Mouse (Mus musculus): ENCODE results near the gene Pkd1. TPM values are rescaled to one million over a fixed set of nuclear protein-coding genes. Genes with fewer than 3 reads are reported as not detected.

Gene Pkd1
- polyA plus RNA-seq, 1 experiment from 2014 or later, result 27.6 TPM

DNA sequence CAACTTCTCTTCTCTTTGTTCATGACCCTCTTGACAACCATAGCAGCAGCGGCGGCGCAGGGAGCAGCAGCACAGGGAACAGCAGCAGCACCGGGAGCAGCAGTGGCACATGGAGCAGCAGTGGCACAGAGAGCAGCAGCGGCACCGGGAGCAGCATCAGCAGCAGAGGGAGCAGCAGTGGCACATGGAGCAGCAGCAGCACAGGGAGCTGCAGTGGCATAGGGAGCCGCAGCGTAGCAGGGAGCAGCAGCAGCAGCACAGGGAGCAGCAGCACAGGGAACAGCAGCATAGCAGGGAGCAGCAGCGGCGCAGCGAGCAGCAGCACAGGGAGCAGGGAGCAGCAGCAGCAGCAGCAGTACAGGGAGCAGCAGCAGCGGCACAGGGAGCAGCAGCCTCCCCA, 5.0 kb upstream of the Pkd1 start:
- Histone ChIP-seq H3K9me3 (ENCODE audit: control insufficient read depth, low read length) (no peaks in the 10 kb centered on the region), H3K36me3 (ENCODE audit: control insufficient read depth, insufficient read depth) (no peaks in the 10 kb centered on the region), H3K4me2 (ENCODE audit: low read length) (no peak overlapping the region), H3K4me3 (replicated peaks; ENCODE audit: low read length) (no peak overlapping the region), H3K4me1 (replicated peaks; ENCODE audit: control insufficient read depth, insufficient read depth, low read length) (peaks cover 11% of the 10 kb centered on the region; the same call in 1 of the 2 replicates), H3K27ac (ENCODE audit: low read length) (no peak overlapping the region), H3K9ac (replicated peaks; ENCODE audit: low read depth, low read length) (0 out of 2 replicates have a peak overlapping the region, but pooled peaks have one; percentile 25), H3K27me3 (replicated peaks; ENCODE audit: control insufficient read depth, insufficient read depth, low read length) (peaks cover 6% of the 10 kb centered on the region; the same call in 1 of the 2 replicates)
- 18% methylated on average over 12 of the region's 12 CpGs for WGBS
- peak; percentile 36; the same call in 1 of the 2 replicates for ATAC-seq

DNA sequence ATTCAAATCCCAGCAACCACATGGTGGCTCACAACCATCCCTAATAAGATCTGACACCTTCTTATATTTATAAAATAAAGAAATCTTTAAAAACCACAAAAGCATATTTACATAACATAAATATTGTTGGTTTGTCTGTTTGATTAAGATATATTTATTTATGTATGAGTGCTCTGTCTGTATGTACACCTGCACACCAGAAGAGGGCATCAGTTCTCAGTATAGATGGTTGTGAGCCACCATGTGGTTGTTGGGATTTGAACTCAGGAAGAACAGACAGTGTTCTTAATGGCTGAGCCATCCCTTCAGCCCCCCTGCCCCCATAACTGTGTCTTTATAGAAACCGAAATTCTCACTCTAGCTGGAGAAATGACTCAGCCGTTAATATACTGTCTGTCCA, 4.4 kb upstream of the Pkd1 start:
- no peak overlapping the region for H3K27ac ChIP-seq (ENCODE audit: low read length)
- peaks cover 11% of the 10 kb centered on the region; the same call in 1 of the 2 replicates for H3K4me1 ChIP-seq (replicated peaks; ENCODE audit: control insufficient read depth, insufficient read depth, low read length)
- no peaks in the 10 kb centered on the region for H3K9me3 ChIP-seq (ENCODE audit: control insufficient read depth, low read length)
- no peak overlapping the region for H3K9ac ChIP-seq (replicated peaks; ENCODE audit: low read depth, low read length)
- WGBS, result 90% methylated on average over 2 of the region's 2 CpGs
- H3K36me3 ChIP-seq (ENCODE audit: control insufficient read depth, insufficient read depth), result no peaks in the 10 kb centered on the region
- H3K27me3 ChIP-seq (replicated peaks; ENCODE audit: control insufficient read depth, insufficient read depth, low read length), result peaks cover 6% of the 10 kb centered on the region; the same call in 1 of the 2 replicates
- ATAC-seq, result no peak
- H3K4me3 ChIP-seq (replicated peaks; ENCODE audit: low read length), result no peak overlapping the region
- H3K4me2 ChIP-seq (ENCODE audit: low read length), result no peak overlapping the region

DNA sequence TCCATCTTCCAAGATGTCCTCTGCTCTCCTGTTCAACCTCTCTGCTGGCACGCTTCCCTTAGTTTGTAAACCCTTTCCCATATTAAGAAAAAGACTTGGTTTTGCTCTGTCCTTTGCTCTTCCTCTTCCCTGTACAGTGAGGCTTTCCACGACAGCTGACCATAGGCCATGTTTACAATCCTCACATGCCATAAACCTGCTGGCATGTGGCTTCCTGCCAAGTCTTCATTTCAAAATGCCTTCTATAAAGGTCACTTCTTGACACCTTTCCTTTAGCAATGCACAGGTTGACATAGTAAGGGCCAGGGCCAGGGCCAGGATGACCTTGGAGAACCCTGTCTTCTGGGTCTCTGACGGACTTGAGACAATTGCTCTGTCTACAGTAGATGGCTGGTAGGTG, 3.4 kb upstream of the Pkd1 start:
- Histone ChIP-seq H3K36me3 (ENCODE audit: control insufficient read depth, insufficient read depth) (no peaks in the 10 kb centered on the region), H3K27me3 (replicated peaks; ENCODE audit: control insufficient read depth, insufficient read depth, low read length) (peaks cover 6% of the 10 kb centered on the region; the same call in 1 of the 2 replicates)
- 80% methylated on average over 3 of the region's 3 CpGs for WGBS

DNA sequence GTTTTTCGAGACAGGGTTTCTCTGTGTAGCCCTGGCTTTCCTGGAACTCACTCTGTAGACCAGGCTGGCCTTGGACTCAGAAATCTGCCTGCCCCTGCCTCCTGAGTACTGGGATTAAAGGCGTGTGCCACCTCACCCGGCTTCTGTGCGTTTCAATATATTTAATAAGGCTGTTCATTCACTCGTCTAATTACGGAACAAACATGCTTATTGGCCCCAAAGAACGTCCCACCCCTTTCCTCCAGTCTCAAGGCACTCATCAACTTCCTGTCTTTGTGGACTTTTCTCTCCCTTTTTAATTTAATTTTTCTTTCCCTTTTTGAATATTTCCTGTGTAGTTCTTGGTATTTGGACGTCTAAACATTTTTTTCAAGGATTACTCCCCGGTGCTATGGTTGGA, 1.2 kb upstream of the Pkd1 start:
- Histone ChIP-seq H3K4me3 (replicated peaks; ENCODE audit: low read length) (no peak overlapping the region), H3K9ac (replicated peaks; ENCODE audit: low read depth, low read length) (no peak overlapping the region), H3K36me3 (ENCODE audit: control insufficient read depth, insufficient read depth) (no peaks in the 10 kb centered on the region), H3K27me3 (replicated peaks; ENCODE audit: control insufficient read depth, insufficient read depth, low read length) (peaks cover 6% of the 10 kb centered on the region; the same call in 1 of the 2 replicates), H3K9me3 (ENCODE audit: control insufficient read depth, low read length) (no peaks in the 10 kb centered on the region), H3K4me1 (replicated peaks; ENCODE audit: control insufficient read depth, insufficient read depth, low read length) (peaks cover 34% of the 10 kb centered on the region), H3K27ac (ENCODE audit: low read length) (no peak overlapping the region), H3K4me2 (ENCODE audit: low read length) (no peak overlapping the region)
- ATAC-seq, result no peak
- 19% methylated on average over 9 of the region's 9 CpGs for WGBS

More for the DNA sequence above, 3.4 kb upstream of the Pkd1 start:
- Histone ChIP-seq H3K4me1 (replicated peaks; ENCODE audit: control insufficient read depth, insufficient read depth, low read length) (peaks cover 17% of the 10 kb centered on the region), H3K27ac (ENCODE audit: low read length) (no peak overlapping the region), H3K4me3 (replicated peaks; ENCODE audit: low read length) (no peak overlapping the region), H3K9me3 (ENCODE audit: control insufficient read depth, low read length) (no peaks in the 10 kb centered on the region), H3K9ac (replicated peaks; ENCODE audit: low read depth, low read length) (no peak overlapping the region), H3K4me2 (ENCODE audit: low read length) (no peak overlapping the region)
- ATAC-seq, result no peak

DNA sequence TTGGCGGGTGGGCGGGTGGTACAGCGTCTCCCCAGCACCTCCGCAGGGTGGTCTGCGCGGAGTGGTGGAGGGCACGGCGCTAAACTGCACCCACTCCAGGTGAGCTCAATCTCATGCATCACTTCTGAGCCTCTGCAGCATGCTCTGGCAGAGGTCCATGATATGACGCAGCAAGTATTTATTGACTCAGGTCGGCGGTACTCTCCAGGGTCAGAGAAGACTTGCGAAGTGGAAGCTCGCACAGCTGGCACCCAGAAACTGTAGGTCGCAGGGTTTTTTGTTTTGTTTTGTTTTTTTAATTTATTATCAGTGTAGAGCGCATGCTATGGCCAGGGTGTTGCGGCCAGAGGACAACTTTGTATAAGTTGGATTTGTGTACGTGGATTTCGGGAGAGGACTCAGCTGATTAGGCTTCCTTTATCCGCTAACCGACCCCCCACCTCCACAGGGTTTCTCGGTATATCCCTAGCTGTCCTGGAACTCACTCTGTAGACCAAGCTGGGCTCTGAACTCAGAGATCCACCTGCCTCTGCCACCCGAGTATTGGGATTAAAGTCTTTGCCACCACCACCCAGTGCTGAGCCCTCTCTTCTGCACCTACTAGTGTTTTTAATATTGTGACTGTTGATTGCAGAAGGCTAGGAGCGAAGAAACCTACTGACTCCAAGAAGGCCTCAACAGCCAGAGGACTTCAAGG, 565 bp upstream of the Pkd1 start:
- no peak for ATAC-seq

DNA sequence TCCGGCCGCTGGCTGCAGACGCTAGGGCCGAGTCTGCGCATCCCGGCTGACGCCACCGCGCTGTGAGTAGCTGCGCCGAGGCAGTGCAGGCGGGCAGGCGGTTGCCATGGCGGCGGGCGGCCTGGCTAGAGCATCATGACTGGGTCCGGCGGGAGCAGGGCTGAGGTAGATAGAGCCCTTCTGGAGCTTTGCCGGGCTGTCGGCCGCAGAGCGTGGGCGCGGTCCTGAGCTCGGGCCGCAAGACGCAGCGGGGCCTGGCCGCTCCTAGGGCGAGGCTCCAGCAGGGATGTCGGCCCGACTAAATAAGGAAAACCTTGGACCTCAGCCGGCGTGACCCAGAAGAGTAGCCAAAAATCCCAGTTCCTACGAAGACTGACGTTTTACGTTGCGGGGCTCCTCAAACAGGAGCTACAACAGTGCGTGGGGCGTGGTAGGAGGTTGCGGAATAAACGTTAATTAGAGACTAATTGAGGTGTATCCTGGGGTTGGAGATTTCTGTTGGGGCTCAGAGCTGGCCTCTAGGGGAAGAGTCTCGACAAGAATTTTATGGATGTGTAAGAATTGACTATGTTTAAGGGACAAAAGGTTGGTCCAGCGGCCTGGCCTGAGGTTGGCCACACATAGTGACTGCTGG, 899 bp downstream of the Pkd1 start:
- ATAC-seq, result peak; percentile 80
- H3K9me3 ChIP-seq (ENCODE audit: control insufficient read depth, low read length), result no peaks in the 10 kb centered on the region
- H3K27ac ChIP-seq (ENCODE audit: low read length), result peak overlapping the region; percentile 88
- H3K9ac ChIP-seq (replicated peaks; ENCODE audit: low read depth, low read length), result peak overlapping the region; percentile 93
- peak overlapping the region; percentile 91 for H3K4me2 ChIP-seq (ENCODE audit: low read length)
- H3K27me3 ChIP-seq (replicated peaks; ENCODE audit: control insufficient read depth, insufficient read depth, low read length), result peaks cover 6% of the 10 kb centered on the region; the same call in 1 of the 2 replicates
- peaks cover 31% of the 10 kb centered on the region for H3K4me1 ChIP-seq (replicated peaks; ENCODE audit: control insufficient read depth, insufficient read depth, low read length)
- H3K4me3 ChIP-seq (replicated peaks; ENCODE audit: low read length), result peak overlapping the region; percentile 91
- H3K36me3 ChIP-seq (ENCODE audit: control insufficient read depth, insufficient read depth), result no peaks in the 10 kb centered on the region
- under 1% methylated on average over 44 of the region's 44 CpGs for WGBS

More for the DNA sequence above, 565 bp upstream of the Pkd1 start:
- WGBS, result 5% methylated on average over 23 of the region's 23 CpGs
- H3K4me2 ChIP-seq (ENCODE audit: low read length), result peak overlapping the region; percentile 91
- H3K4me3 ChIP-seq (replicated peaks; ENCODE audit: low read length), result peak overlapping the region; percentile 91
- no peaks in the 10 kb centered on the region for H3K36me3 ChIP-seq (ENCODE audit: control insufficient read depth, insufficient read depth)
- peak overlapping the region; percentile 15; the same call in 1 of the 2 replicates for H3K9ac ChIP-seq (replicated peaks; ENCODE audit: low read depth, low read length)
- peak overlapping the region; percentile 20; the same call in 1 of the 2 replicates for H3K27ac ChIP-seq (ENCODE audit: low read length)
- peaks cover 6% of the 10 kb centered on the region; the same call in 1 of the 2 replicates for H3K27me3 ChIP-seq (replicated peaks; ENCODE audit: control insufficient read depth, insufficient read depth, low read length)
- H3K9me3 ChIP-seq (ENCODE audit: control insufficient read depth, low read length), result no peaks in the 10 kb centered on the region
- H3K4me1 ChIP-seq (replicated peaks; ENCODE audit: control insufficient read depth, insufficient read depth, low read length), result peaks cover 34% of the 10 kb centered on the region

DNA sequence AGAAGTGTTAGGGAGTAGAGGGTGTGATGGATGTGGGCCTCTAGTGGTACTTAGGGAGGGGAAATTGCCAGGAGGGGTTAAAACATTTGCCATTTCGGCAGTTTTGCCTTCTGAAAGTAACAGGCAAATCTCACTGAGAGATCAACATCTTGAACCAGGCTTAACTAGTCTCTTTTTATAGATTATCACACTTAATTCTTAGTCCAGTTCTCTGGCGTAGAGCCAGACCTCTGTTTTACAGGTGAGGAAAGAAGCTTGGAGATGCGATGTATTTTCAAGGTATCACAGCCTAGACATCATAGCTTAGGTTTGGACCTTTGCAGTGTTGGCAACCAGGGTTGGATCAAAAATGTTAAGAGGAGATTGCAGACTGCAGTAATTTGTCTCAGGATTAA, 1.4 kb downstream of the Pkd1 start:
- WGBS, result 47% methylated on average over 3 of the region's 3 CpGs
- H3K4me2 ChIP-seq (ENCODE audit: low read length), result peak overlapping the region; percentile 91
- H3K27ac ChIP-seq (ENCODE audit: low read length), result peak overlapping the region; percentile 88; the same call in 1 of the 2 replicates

DNA sequence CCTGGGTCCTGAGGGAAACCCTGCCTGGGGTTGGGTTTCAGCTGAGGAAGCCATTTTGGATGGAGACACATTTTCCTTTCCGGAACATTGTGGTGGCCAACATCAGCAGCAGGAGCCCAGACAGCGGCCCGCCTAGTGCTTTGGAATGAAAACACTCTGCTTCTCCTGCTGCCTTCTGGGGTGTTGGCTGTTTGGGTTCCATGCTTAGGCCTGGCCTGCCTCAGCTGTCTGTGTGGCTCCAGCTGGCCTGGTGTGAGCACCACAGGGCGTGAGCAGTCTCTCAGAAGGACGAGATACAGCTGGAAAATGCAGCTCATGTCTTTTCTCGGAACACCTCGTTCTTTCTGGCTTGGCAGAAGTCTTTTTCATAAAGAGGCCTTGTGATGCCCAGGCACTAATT, 7.5 kb downstream of the Pkd1 start:
- WGBS, result 90% methylated on average over 7 of the region's 7 CpGs
- Histone ChIP-seq H3K4me2 (ENCODE audit: low read length) (no peak overlapping the region), H3K9me3 (ENCODE audit: control insufficient read depth, low read length) (no peaks in the 10 kb centered on the region), H3K27me3 (replicated peaks; ENCODE audit: control insufficient read depth, insufficient read depth, low read length) (no peaks in the 10 kb centered on the region), H3K9ac (replicated peaks; ENCODE audit: low read depth, low read length) (no peak overlapping the region), H3K4me3 (replicated peaks; ENCODE audit: low read length) (no peak overlapping the region), H3K36me3 (ENCODE audit: control insufficient read depth, insufficient read depth) (no peaks in the 10 kb centered on the region), H3K27ac (ENCODE audit: low read length) (no peak overlapping the region), H3K4me1 (replicated peaks; ENCODE audit: control insufficient read depth, insufficient read depth, low read length) (peaks cover 22% of the 10 kb centered on the region)
- no peak for ATAC-seq

More for the DNA sequence above, 1.4 kb downstream of the Pkd1 start:
- H3K36me3 ChIP-seq (ENCODE audit: control insufficient read depth, insufficient read depth), result no peaks in the 10 kb centered on the region
- ATAC-seq, result no peak
- H3K4me3 ChIP-seq (replicated peaks; ENCODE audit: low read length), result peak overlapping the region; percentile 91
- H3K4me1 ChIP-seq (replicated peaks; ENCODE audit: control insufficient read depth, insufficient read depth, low read length), result peaks cover 31% of the 10 kb centered on the region
- H3K27me3 ChIP-seq (replicated peaks; ENCODE audit: control insufficient read depth, insufficient read depth, low read length), result peaks cover 6% of the 10 kb centered on the region; the same call in 1 of the 2 replicates
- peak overlapping the region; percentile 93 for H3K9ac ChIP-seq (replicated peaks; ENCODE audit: low read depth, low read length)
- H3K9me3 ChIP-seq (ENCODE audit: control insufficient read depth, low read length), result no peaks in the 10 kb centered on the region

DNA sequence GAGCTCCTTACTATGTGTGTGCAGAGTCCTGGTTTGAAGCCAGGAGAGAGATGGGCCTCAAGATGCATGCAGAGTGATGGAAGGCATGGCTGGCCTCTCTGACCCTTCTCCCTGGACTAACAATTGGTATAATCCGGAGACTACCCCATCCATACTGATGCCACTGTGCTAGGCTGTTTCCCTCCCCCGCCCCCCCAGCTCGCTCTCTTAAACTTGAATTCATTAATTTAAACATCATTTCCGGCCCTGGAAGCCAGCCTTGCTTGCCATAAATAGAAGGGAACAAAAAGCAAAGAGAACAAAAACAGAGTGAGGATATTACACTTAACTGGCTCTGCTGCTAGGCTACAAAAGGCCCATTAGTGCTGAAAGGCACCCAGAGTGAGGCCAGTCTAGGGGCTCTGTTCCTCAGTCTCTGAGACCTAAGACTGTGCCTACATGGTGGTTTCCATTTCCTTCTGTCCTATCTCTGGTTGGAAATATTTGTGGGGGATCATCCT, 9.0 kb downstream of the Pkd1 start:
- WGBS, result 10% methylated on average over 4 of the region's 4 CpGs

More for the DNA sequence above, 9.0 kb downstream of the Pkd1 start:
- Histone ChIP-seq H3K9ac (replicated peaks; ENCODE audit: low read depth, low read length) (no peak overlapping the region), H3K27ac (ENCODE audit: low read length) (peak overlapping the region; percentile 71), H3K36me3 (ENCODE audit: control insufficient read depth, insufficient read depth) (no peaks in the 10 kb centered on the region), H3K27me3 (replicated peaks; ENCODE audit: control insufficient read depth, insufficient read depth, low read length) (no peaks in the 10 kb centered on the region), H3K4me3 (replicated peaks; ENCODE audit: low read length) (no peak overlapping the region), H3K4me2 (ENCODE audit: low read length) (no peak overlapping the region), H3K4me1 (replicated peaks; ENCODE audit: control insufficient read depth, insufficient read depth, low read length) (peaks cover 14% of the 10 kb centered on the region), H3K9me3 (ENCODE audit: control insufficient read depth, low read length) (no peaks in the 10 kb centered on the region)
- peak; percentile 71 for ATAC-seq

Data from forebrain, embryonic 16.5 days (tissue).